Mouse (Mus musculus) liver, embryonic 15.5 days (tissue): Measurements from ENCODE around the gene Ube4a. TPM values are rescaled to one million over a fixed set of nuclear protein-coding genes. Genes with fewer than 3 reads are reported as not detected.

ENCODE experiments used
- polyA plus RNA-seq: library from polyadenylated mRNA; unstranded; fragments of >200 nt; fragmentation: Nextera tagmentation; extraction: Ambion mirVana; gene quantifications from 2 replicates; pipeline ENCODE4 v1.2.1, GENCODE M21; 2015

The Ube4a gene
- polyA plus RNA-seq, 1 experiment from 2014 or later, result 10.9 TPM

Other genes with a start within 250 kb of the Ube4a start
- gene Phldb1, start 230.4 kb downstream of the Ube4a start, polyA plus RNA-seq, result 2.5 and 2.7 TPM in 2 replicates
- 87.1 and 89.2 TPM in 2 replicates for gene Arcn1, start 197.8 kb downstream of the Ube4a start, polyA plus RNA-seq
- 16.7 and 19.0 TPM in 2 replicates for gene Ift46, start 197.7 kb downstream of the Ube4a start, polyA plus RNA-seq
- gene Tmem25, start 166.3 kb downstream of the Ube4a start, polyA plus RNA-seq, result 3.2 and 4.9 TPM in 2 replicates
- 127 and 154 TPM in 2 replicates for gene Ttc36, start 162.5 kb downstream of the Ube4a start, polyA plus RNA-seq
- gene Kmt2a, start 84.3 kb downstream of the Ube4a start, polyA plus RNA-seq, result 2.9 and 3.4 TPM in 2 replicates
- 396 and 459 TPM in 2 replicates for gene Atp5l, start 44.9 kb downstream of the Ube4a start, polyA plus RNA-seq
- gene Cd3g, start 14.8 kb upstream of the Ube4a start, polyA plus RNA-seq, result 0.22 and 0.23 TPM in 2 replicates
- gene Cd3d, start 16.2 kb upstream of the Ube4a start, polyA plus RNA-seq, result 0.09 and 0.10 TPM in 2 replicates
- not detected in 2 replicates for gene Cd3e, start 44.0 kb upstream of the Ube4a start, polyA plus RNA-seq
- 9.0 and 9.4 TPM in 2 replicates for gene Mpzl2, start 74.2 kb upstream of the Ube4a start, polyA plus RNA-seq
- gene Mpzl3, start 89.6 kb upstream of the Ube4a start, polyA plus RNA-seq, result 0.79 and 1.1 TPM in 2 replicates
- 0.40 and 0.56 TPM in 2 replicates for gene Jaml, start 113.6 kb upstream of the Ube4a start, polyA plus RNA-seq
- 0.17 and 0.22 TPM in 2 replicates for gene Scn2b, start 152.2 kb upstream of the Ube4a start, polyA plus RNA-seq
- gene Scn4b, start 172.8 kb upstream of the Ube4a start, polyA plus RNA-seq, result 0.15 and 0.31 TPM in 2 replicates
- gene BC049352, start 216.4 kb upstream of the Ube4a start, polyA plus RNA-seq, result 0.07 TPM in 2 replicates
- gene Tmprss4, start 238.5 kb upstream of the Ube4a start, polyA plus RNA-seq, result 0.07 TPM in 1 of 2 replicates, not detected in the other